Mouse (Mus musculus) adrenal gland, postnatal 14 days (tissue): ENCODE results near the gene Engase. TPM values are rescaled to one million over a fixed set of nuclear protein-coding genes. Genes with fewer than 3 reads are reported as not detected.

ENCODE experiments used
- DNase-seq: peaks from one replicate; pipeline ENCODE4 v3.0.0; 2021; ENCODE audit warnings: mixed read lengths
- total RNA-seq: library from RNA; stranded (reverse); gene quantifications from 2 replicates; pipeline ENCODE4 v1.2.3, GENCODE M21; 2021

The Engase gene
- total RNA-seq, 1 experiment from 2014 or later, result 12.4 TPM

GRCm38 (mm10) chr11:118486881-118487772, 10.5 kb downstream of the Engase start:
- peak; percentile 50 for DNase-seq

- DNase-seq, result no peak
These were observed 11.7 kb downstream of the Engase start for GRCm38 (mm10) chr11:118488191-118488906.

GRCm38 (mm10) chr11:118488907-118489270, 12.3 kb downstream of the Engase start:
- DNase-seq, result no peak

- peak; percentile 92 for DNase-seq
These were observed 14.1 kb downstream of the Engase start for GRCm38 (mm10) chr11:118490566-118491218.

- no peak for DNase-seq
These were observed 14.6 kb downstream of the Engase start for GRCm38 (mm10) chr11:118491230-118491629.

GRCm38 (mm10) chr11:118493458-118493857, 16.8 kb downstream of the Engase start:
- DNase-seq, result no peak

- no peak for DNase-seq
These were observed 17.5 kb downstream of the Engase start for GRCm38 (mm10) chr11:118494001-118494737.

GRCm38 (mm10) chr11:118495065-118495464, 18.4 kb downstream of the Engase start:
- no peak for DNase-seq

GRCm38 (mm10) chr11:118496066-118496689, 19.5 kb downstream of the Engase start:
- DNase-seq, result no peak

GRCm38 (mm10) chr11:118502990-118503389, 26.4 kb downstream of the Engase start:
- DNase-seq, result no peak

GRCm38 (mm10) chr11:118503418-118504179, 27.0 kb downstream of the Engase start:
- DNase-seq, result peak; percentile 49

- DNase-seq, result peak; percentile 65
These were observed 27.5 kb downstream of the Engase start for GRCm38 (mm10) chr11:118504180-118504454.

- DNase-seq, result no peak
These were observed 30.5 kb downstream of the Engase start for GRCm38 (mm10) chr11:118507095-118507494.

GRCm38 (mm10) chr11:118507904-118508303, 31.3 kb downstream of the Engase start:
- DNase-seq, result peak; percentile 81

GRCm38 (mm10) chr11:118508341-118508740, 31.7 kb downstream of the Engase start:
- DNase-seq, result no peak

- peak; percentile 82 for DNase-seq
These were observed 35.2 kb downstream of the Engase start for GRCm38 (mm10) chr11:118511851-118512250.

- DNase-seq, result no peak
These were observed 35.8 kb downstream of the Engase start for GRCm38 (mm10) chr11:118512257-118512910.

GRCm38 (mm10) chr11:118517924-118518323, 41.3 kb downstream of the Engase start:
- no peak for DNase-seq

- no peak for DNase-seq
These were observed 42.1 kb downstream of the Engase start for GRCm38 (mm10) chr11:118518743-118519142.

GRCm38 (mm10) chr11:118520251-118520650, 43.6 kb downstream of the Engase start:
- no peak for DNase-seq

- DNase-seq, result no peak
These were observed 44.3 kb downstream of the Engase start for GRCm38 (mm10) chr11:118520932-118521331.
